Mouse (Mus musculus) forebrain, postnatal 0 days (tissue): ENCODE results near the gene Minos1. TPM values are rescaled to one million over a fixed set of nuclear protein-coding genes. Genes with fewer than 3 reads are reported as not detected.

Experiments
- ATAC-seq: fragments of 200-750 bp; cut with Nextera tagmentation; 2 replicates; pipeline ENCODE4 v1.8.0; 2017; ENCODE audit warnings: mild to moderate bottlenecking, moderate library complexity
- DNase-seq: peaks from one replicate; pipeline ENCODE4 v3.0.0-alpha.2; 2015
- H3K27ac ChIP-seq: fragments of 300-500 bp; sonication (generic); 2 replicates; pipeline ENCODE4 v1.5.1; 2014; ENCODE audit warnings: low read depth, mild to moderate bottlenecking, antibody characterized with exemption, low read length, moderate library complexity, mixed read lengths
- H3K27me3 ChIP-seq: fragments of 300-500 bp; sonication (generic); 2 replicates; pipeline ENCODE4 v1.6.1; 2014; ENCODE audit warnings: mild to moderate bottlenecking, low read length, mixed read lengths; ENCODE audit not compliant: insufficient read depth
- H3K36me3 ChIP-seq: fragments of 300-500 bp; sonication (generic); 2 replicates; pipeline ENCODE4 v1.6.1; 2014; ENCODE audit warnings: mild to moderate bottlenecking, moderate library complexity; ENCODE audit not compliant: insufficient read depth
- H3K4me1 ChIP-seq: fragments of 300-500 bp; sonication (generic); 2 replicates; pipeline ENCODE4 v1.6.1; 2014; ENCODE audit warnings: antibody characterized with exemption; ENCODE audit not compliant: insufficient read depth
- H3K4me2 ChIP-seq: fragments of 300-500 bp; sonication (generic); 2 replicates; pipeline ENCODE4 v1.6.1; 2014; ENCODE audit warnings: low read depth, mild to moderate bottlenecking, moderate library complexity
- H3K4me3 ChIP-seq: fragments of 300-500 bp; sonication (generic); 2 replicates; pipeline ENCODE4 v1.5.1; 2014; ENCODE audit warnings: low read depth, low read length, mixed read lengths
- H3K9ac ChIP-seq: fragments of 300-500 bp; sonication (generic); 2 replicates; pipeline ENCODE4 v1.6.1; 2014; ENCODE audit warnings: mild to moderate bottlenecking
- H3K9me3 ChIP-seq: fragments of 300-500 bp; sonication (generic); 2 replicates; pipeline ENCODE4 v1.6.1; 2016; ENCODE audit warnings: low read length
- CTCF ChIP-seq: sonication (generic); IDR thresholded peaks from 2 replicates; pipeline ENCODE4 v1.5.1; 2016; ENCODE audit warnings: antibody characterized with exemption, control low read depth, low read depth
- WGBS: fragments of 180-500 bp; shearing (Covaris S2); extraction: QIAGEN DNeasy Blood & Tissue Kit; methylation state at CpG from one replicate; pipeline ENCODE4 v1.1.7; 2014; 5-methylcytosine and 5-hydroxymethylcytosine counted together
- polyA plus RNA-seq: library from polyadenylated mRNA; unstranded; fragments of >200 nt; fragmentation: Nextera tagmentation; extraction: Ambion mirVana; gene quantifications from 2 replicates; pipeline ENCODE4 v1.2.1, GENCODE M21; 2015
- total RNA-seq: library from RNA; depleted of rRNA; stranded (reverse); fragments of >200 nt; gene quantifications from 2 replicates; pipeline ENCODE4 v1.2.3, GENCODE M21; 2014

The Minos1 gene
- total and polyA plus RNA-seq, 2 experiments from 2014 or later, result 19.9 to 412 TPM

DNA sequence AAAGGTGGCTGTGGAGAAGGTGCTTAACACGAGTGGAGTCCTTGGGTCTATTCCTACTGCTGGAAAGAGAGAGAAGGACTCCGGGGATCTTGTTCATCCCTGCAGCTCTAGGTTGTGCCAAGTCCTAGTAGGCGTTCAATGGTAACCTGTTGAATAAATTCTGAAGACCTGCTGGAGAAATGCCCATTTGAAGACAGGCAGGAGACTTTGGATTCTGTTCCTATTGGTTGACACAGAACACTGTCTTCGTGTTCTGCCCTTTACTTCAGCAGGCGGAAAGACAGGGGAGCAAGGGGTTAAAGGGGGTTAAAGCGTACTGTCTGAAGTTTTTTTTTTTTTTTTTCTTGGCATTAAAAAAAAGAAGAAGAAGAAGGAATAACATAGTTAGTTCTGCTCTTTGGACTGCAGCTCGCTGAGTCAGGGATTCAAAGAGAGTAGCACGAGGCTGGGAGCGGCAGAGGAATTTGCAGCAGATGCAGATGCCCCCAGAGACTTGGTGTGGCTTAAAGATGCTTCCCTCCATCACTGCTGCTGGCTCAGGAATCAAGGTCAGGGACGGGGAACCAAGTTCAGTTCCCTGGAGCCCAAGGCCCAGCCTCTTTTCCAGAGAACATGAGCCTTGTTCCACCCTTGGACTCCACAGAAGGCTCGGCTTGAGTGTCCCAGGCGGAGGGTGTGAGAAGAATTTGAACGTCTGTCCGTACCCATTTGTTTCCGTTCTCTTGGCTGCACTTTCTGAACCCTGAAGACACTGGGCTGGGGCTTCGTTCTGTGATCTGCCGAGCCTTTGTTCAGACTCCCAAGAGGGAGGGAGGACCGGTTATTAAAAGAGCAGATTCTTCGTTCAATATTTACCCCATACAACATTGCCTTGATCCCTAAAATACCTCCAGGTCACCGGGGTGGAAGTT lies 44.4 kb upstream of the Minos1 start:
- no peak overlapping the region for H3K9ac ChIP-seq
- H3K4me1 ChIP-seq, result no peaks in the 10 kb centered on the region
- WGBS, result 60% methylated on average over 20 of the region's 20 CpGs
- ATAC-seq (no peak), DNase-seq (no peak)
- H3K4me3 ChIP-seq, result no peak overlapping the region
- no peaks in the 10 kb centered on the region for H3K9me3 ChIP-seq
- no peaks in the 10 kb centered on the region for H3K36me3 ChIP-seq
- no peaks in the 10 kb centered on the region for H3K27me3 ChIP-seq
- no peak overlapping the region for H3K27ac ChIP-seq
- no peak for TF ChIP-seq CTCF
- H3K4me2 ChIP-seq, result no peak overlapping the region

DNA sequence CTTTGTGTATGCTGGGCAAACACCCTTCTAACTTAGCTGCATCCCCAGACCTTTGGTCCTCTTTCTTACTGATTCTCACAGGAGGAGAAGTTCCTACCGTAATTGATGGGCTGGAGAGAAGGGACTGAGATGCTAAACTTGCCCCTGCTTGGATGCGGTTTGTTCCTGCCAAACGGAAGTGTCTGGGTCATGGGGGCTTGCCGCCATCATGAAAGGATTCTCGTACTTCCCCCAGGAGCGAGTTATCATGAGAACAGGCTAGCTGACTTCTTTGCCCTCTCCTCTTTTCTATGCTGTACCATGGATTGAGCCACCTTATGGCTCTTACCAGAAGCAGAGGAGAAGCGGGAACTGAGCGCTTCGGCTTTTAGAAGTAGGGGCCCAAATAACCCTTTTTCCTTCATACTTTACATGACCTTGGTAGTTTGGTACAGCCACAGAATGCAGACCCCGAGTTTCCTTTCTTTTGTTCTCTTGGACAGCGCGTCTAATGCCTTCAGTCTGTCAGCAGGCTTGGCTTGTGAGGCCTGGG lies 38.9 kb upstream of the Minos1 start:
- TF ChIP-seq CTCF, result no peak
- H3K27ac ChIP-seq, result no peak overlapping the region
- WGBS, result 79% methylated on average over 12 of the region's 12 CpGs

GRCm38 (mm10) chr4:139168985-139169747 lies 38.3 kb upstream of the Minos1 start:
- no peaks in the 10 kb centered on the region for H3K4me1 ChIP-seq
- DNase-seq, result no peak
- H3K36me3 ChIP-seq, result no peaks in the 10 kb centered on the region
- ATAC-seq, result no peak
- no peak overlapping the region for H3K4me2 ChIP-seq
- no peaks in the 10 kb centered on the region for H3K9me3 ChIP-seq
- H3K4me3 ChIP-seq, result no peak overlapping the region
- H3K9ac ChIP-seq, result no peak overlapping the region
- no peaks in the 10 kb centered on the region for H3K27me3 ChIP-seq
- H3K27ac ChIP-seq, result no peak overlapping the region
- TF ChIP-seq CTCF, result no peak
- 82% methylated on average over 15 of the region's 15 CpGs for WGBS

More for the DNA sequence above, 38.9 kb upstream of the Minos1 start:
- Histone ChIP-seq H3K4me2 (no peak overlapping the region), H3K9ac (no peak overlapping the region), H3K36me3 (no peaks in the 10 kb centered on the region), H3K4me3 (no peak overlapping the region), H3K27me3 (no peaks in the 10 kb centered on the region), H3K4me1 (no peaks in the 10 kb centered on the region), H3K9me3 (no peaks in the 10 kb centered on the region)
- no peak for ATAC-seq
- DNase-seq, result no peak

- no peak overlapping the region for H3K4me3 ChIP-seq
- H3K9ac ChIP-seq, result no peak overlapping the region
- no peaks in the 10 kb centered on the region for H3K4me1 ChIP-seq
- no peak for ATAC-seq
- H3K27me3 ChIP-seq, result no peaks in the 10 kb centered on the region
- no peak for TF ChIP-seq CTCF
- no peak overlapping the region for H3K27ac ChIP-seq
- WGBS, result 83% methylated on average over 8 of the region's 8 CpGs
- no peak for DNase-seq
- H3K36me3 ChIP-seq, result no peaks in the 10 kb centered on the region
- H3K4me2 ChIP-seq, result no peak overlapping the region
- H3K9me3 ChIP-seq, result no peaks in the 10 kb centered on the region
These were observed 36.2 kb upstream of the Minos1 start for GRCm38 (mm10) chr4:139167107-139167506.

GRCm38 (mm10) chr4:139166244-139166643 lies 35.3 kb upstream of the Minos1 start:
- no peak for DNase-seq
- no peaks in the 10 kb centered on the region for H3K4me1 ChIP-seq
- no peak overlapping the region for H3K9ac ChIP-seq
- no peak overlapping the region for H3K27ac ChIP-seq
- H3K27me3 ChIP-seq, result no peaks in the 10 kb centered on the region
- H3K9me3 ChIP-seq, result no peaks in the 10 kb centered on the region
- TF ChIP-seq CTCF, result no peak
- H3K4me3 ChIP-seq, result no peak overlapping the region
- no peak overlapping the region for H3K4me2 ChIP-seq
- H3K36me3 ChIP-seq, result no peaks in the 10 kb centered on the region
- ATAC-seq, result no peak
- 83% methylated on average over 8 of the region's 8 CpGs for WGBS

- H3K9me3 ChIP-seq, result no peaks in the 10 kb centered on the region
- no peak for ATAC-seq
- no peaks in the 10 kb centered on the region for H3K36me3 ChIP-seq
- WGBS, result 81% methylated on average over 8 of the region's 8 CpGs
- no peak for DNase-seq
- no peak for TF ChIP-seq CTCF
- H3K4me1 ChIP-seq, result no peaks in the 10 kb centered on the region
- no peak overlapping the region for H3K4me2 ChIP-seq
- no peak overlapping the region for H3K4me3 ChIP-seq
- H3K9ac ChIP-seq, result no peak overlapping the region
- no peaks in the 10 kb centered on the region for H3K27me3 ChIP-seq
- no peak overlapping the region for H3K27ac ChIP-seq
These were observed 34.3 kb upstream of the Minos1 start for GRCm38 (mm10) chr4:139165259-139165658.

GRCm38 (mm10) chr4:139164082-139164481 lies 33.2 kb upstream of the Minos1 start:
- no peak for TF ChIP-seq CTCF
- ATAC-seq, result no peak
- Histone ChIP-seq H3K36me3 (no peaks in the 10 kb centered on the region), H3K4me3 (no peak overlapping the region), H3K4me1 (no peaks in the 10 kb centered on the region), H3K9ac (no peak overlapping the region), H3K9me3 (no peaks in the 10 kb centered on the region), H3K27me3 (no peaks in the 10 kb centered on the region), H3K4me2 (no peak overlapping the region), H3K27ac (no peak overlapping the region)
- 89% methylated on average over 6 of the region's 6 CpGs for WGBS
- DNase-seq, result no peak
